Mouse (Mus musculus) megakaryocyte, embryonic 14.5 days (primary cell): ENCODE data around the gene Pld5.

Experiments used
- FLI1 ChIP-seq: IDR thresholded peaks from 2 replicates; pipeline ENCODE4 v1.6.1; 2012; ENCODE audit warnings: low read length, inconsistent platforms, mixed read lengths
- GATA1 ChIP-seq: IDR thresholded peaks from 3 replicates; pipeline ENCODE4 v1.6.1; 2012; ENCODE audit warnings: mixed read lengths, low read length, inconsistent platforms, borderline replicate concordance

- TF ChIP-seq GATA1 (no peak), FLI1 (no peak)
Observed at GRCm38 (mm10) chr1:176310174-176310573, 35.1 kb upstream of the Pld5 start.
